Mouse (Mus musculus) myocyte (in vitro differentiated cells): ENCODE measurements at regions not wholly inside any gene's neighbourhood (a gene's known extent, or its start where the extent isn't known, plus 50 kb on each side); places are given as distances from the start of the nearest gene placed in this dataset.
A peak's percentile ranks its signal among the peaks of the same experiment; 100 is the strongest.
"Not testable (repeated sequence)": the region's sequence is repeated elsewhere in the genome, so short reads cannot be mapped to it uniquely, and the experiment has no call there.

Experiments
- H3K27me3 ChIP-seq: one replicate; pipeline ENCODE4 v1.6.1; 2011; ENCODE audit not compliant: control insufficient read depth, insufficient read depth, insufficient read length
- H3K36me3 ChIP-seq: one replicate; pipeline ENCODE4 v1.6.1; 2011; ENCODE audit not compliant: control insufficient read depth, insufficient read depth
- H3K4me2 ChIP-seq: one replicate; pipeline ENCODE4 v1.6.1; 2011; ENCODE audit warnings: low read depth, control low read depth
- H3K4me3 ChIP-seq: one replicate; pipeline ENCODE4 v1.5.1; 2011; ENCODE audit warnings: mild to moderate bottlenecking, control low read depth, moderate library complexity
- H3K79me2 ChIP-seq: one replicate; pipeline ENCODE4 v1.6.1; 2011; ENCODE audit not compliant: control insufficient read depth, insufficient read depth
- H3ac ChIP-seq: one replicate; pipeline ENCODE4 v1.6.1; 2011; ENCODE audit not compliant: control insufficient read depth, insufficient read length
- CEBPB ChIP-seq: IDR thresholded peaks from 2 replicates; pipeline ENCODE4 v1.6.1; 2011; ENCODE audit warnings: mild to moderate bottlenecking, moderate library complexity; ENCODE audit not compliant: poor library complexity, insufficient read depth, severe bottlenecking
- E2F4 ChIP-seq: IDR thresholded peaks from one replicate; pipeline ENCODE4 v1.6.1; 2011; ENCODE audit warnings: mild to moderate bottlenecking, control low read depth, moderate library complexity; ENCODE audit not compliant: insufficient read depth
- MAX ChIP-seq: IDR thresholded peaks from one replicate; pipeline ENCODE4 v1.6.1; 2011; ENCODE audit warnings: low read depth, mild to moderate bottlenecking, control low read depth
- MYOD1 ChIP-seq, 3 experiments: IDR thresholded peaks; one replicate each; pipeline ENCODE4 v1.6.1; 2011; ENCODE audit warnings: control low read depth in 2 of 3, low read depth in 2 of 3, mild to moderate bottlenecking in 2 of 3, moderate library complexity in 1 of 3; ENCODE audit not compliant: insufficient read length in 2 of 3, control insufficient read depth in 1 of 3
- MYOG ChIP-seq, 3 experiments: IDR thresholded peaks; one replicate each; pipeline ENCODE4 v1.6.1; 2011; ENCODE audit warnings: control low read depth in 2 of 3, low read depth in 2 of 3, mild to moderate bottlenecking in 2 of 3; ENCODE audit not compliant: insufficient read length in 2 of 3, control insufficient read depth in 1 of 3, insufficient read depth in 1 of 3
- POLR2A ChIP-seq: IDR thresholded peaks from one replicate; pipeline ENCODE4 v1.6.1; 2011; ENCODE audit warnings: low read depth, mild to moderate bottlenecking, control low read depth, moderate library complexity; ENCODE audit not compliant: insufficient read length
- POLR2AphosphoS2 ChIP-seq: IDR thresholded peaks from one replicate; pipeline ENCODE4 v1.6.1; 2011; ENCODE audit warnings: low read depth, control low read depth; ENCODE audit not compliant: insufficient read length
- REST ChIP-seq: IDR thresholded peaks from one replicate; pipeline ENCODE4 v1.6.1; 2011; ENCODE audit warnings: mild to moderate bottlenecking, control low read depth, moderate library complexity; ENCODE audit not compliant: insufficient read depth, insufficient read length
- SRF ChIP-seq: IDR thresholded peaks from one replicate; pipeline ENCODE4 v1.6.1; 2011; ENCODE audit warnings: low read depth; ENCODE audit not compliant: control insufficient read depth, insufficient read length
- TCF12 ChIP-seq: IDR thresholded peaks from one replicate; pipeline ENCODE4 v1.6.1; 2011; ENCODE audit warnings: mild to moderate bottlenecking, control low read depth; ENCODE audit not compliant: poor library complexity, insufficient read depth, severe bottlenecking
- TCF3 ChIP-seq: IDR thresholded peaks from one replicate; pipeline ENCODE4 v1.6.1; 2011; ENCODE audit warnings: low read depth, control low read depth; ENCODE audit not compliant: insufficient read length
- USF1 ChIP-seq: IDR thresholded peaks from one replicate; pipeline ENCODE4 v1.6.1; 2011; ENCODE audit warnings: low read depth, mild to moderate bottlenecking, control low read depth, moderate library complexity

DNA sequence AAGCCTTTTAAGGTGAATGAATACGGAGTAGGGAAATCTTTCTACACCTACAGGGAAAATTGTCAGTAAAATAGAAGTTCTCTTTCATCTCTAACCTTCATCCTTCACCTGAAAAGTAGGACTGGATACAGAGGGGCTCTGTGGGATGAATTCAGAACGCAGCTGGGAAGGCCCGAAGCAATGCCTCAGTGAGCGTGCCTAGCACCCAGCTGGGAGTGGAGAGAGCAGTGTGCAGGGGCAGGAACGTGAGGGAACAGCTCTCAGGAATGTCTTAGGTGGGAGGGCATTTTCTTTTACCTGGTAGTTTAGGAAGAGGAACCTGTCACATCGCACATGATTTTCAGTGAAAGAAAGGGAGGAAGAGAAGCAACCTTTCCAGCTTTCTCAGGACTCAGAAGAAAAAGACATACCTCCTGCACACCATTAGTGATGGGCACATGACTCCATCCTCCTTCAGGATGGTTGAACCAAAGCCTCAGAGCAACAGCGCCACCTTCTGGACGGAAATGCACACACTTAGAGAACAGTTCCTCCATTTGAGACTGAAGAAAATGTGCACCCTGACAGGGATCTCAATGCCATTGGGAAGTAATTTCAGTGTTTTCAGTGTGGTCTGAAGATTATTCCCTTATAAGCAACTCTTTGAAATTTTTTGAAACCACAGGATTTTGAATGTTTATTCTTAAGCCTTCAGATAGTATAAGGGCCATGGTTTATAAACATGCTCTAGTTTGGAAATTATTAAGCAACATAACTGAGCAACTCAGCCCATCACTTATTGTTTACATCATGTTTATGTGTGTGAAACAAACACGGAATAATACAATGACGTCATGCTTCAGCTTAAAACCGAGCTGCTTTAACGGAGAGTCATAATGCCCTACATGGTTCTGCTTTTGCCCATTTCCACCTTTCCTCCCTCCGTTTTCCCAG lies 68.9 kb downstream of the AI429214 start:
- no peak for TF ChIP-seq MYOG (IDR thresholded peaks at IDR 0.05; ENCODE audit: control insufficient read depth in 1 of 3, insufficient read depth in 1 of 3, insufficient read length in 2 of 3, low read depth in 2 of 3)
- TF ChIP-seq POLR2A = no peak
- TF ChIP-seq USF1 = peak; percentile 73
- TF ChIP-seq TCF12 = no peak

GRCm38 (mm10) chr8:37063764-37064331 lies 70.4 kb downstream of the AI429214 start:
- H3K4me2 ChIP-seq = no peak overlapping the region
- no peak overlapping the region for H3K4me3 ChIP-seq
- no peak overlapping the region for H3ac ChIP-seq
- H3K36me3 ChIP-seq = no peaks in the 10 kb centered on the region
- no peak for TF ChIP-seq SRF
- no peak for TF ChIP-seq CEBPB
- TF ChIP-seq TCF3 = no peak
- TF ChIP-seq TCF12 = no peak
- TF ChIP-seq POLR2AphosphoS2 = no peak
- TF ChIP-seq MYOD1 (IDR thresholded peaks at IDR 0.05; ENCODE audit: control insufficient read depth in 1 of 3, insufficient read length in 2 of 3, low read depth in 2 of 3) = no peak
- no peak for TF ChIP-seq POLR2A
- TF ChIP-seq USF1 = no peak
- H3K27me3 ChIP-seq = no peaks in the 10 kb centered on the region
- H3K79me2 ChIP-seq = no peaks in the 10 kb centered on the region

More for the DNA sequence above, 68.9 kb downstream of the AI429214 start:
- Histone ChIP-seq H3K4me2 (no peak overlapping the region), H3K36me3 (no peaks in the 10 kb centered on the region), H3K27me3 (no peaks in the 10 kb centered on the region), H3ac (no peak overlapping the region), H3K4me3 (no peak overlapping the region), H3K79me2 (no peaks in the 10 kb centered on the region)

- H3K27me3 ChIP-seq = no peaks in the 10 kb centered on the region
- no peak for TF ChIP-seq CEBPB
- no peak for TF ChIP-seq REST
- TF ChIP-seq TCF12 = no peak
- no peak for TF ChIP-seq POLR2A
- TF ChIP-seq USF1 = no peak
- no peak for TF ChIP-seq TCF3
- TF ChIP-seq SRF = no peak
- no peak for TF ChIP-seq MYOD1 (IDR thresholded peaks at IDR 0.05; ENCODE audit: control insufficient read depth in 1 of 3, insufficient read length in 2 of 3, low read depth in 2 of 3)
- TF ChIP-seq MAX = no peak
- TF ChIP-seq POLR2AphosphoS2 = no peak
- TF ChIP-seq MYOG (IDR thresholded peaks at IDR 0.05; ENCODE audit: control insufficient read depth in 1 of 3, insufficient read depth in 1 of 3, insufficient read length in 2 of 3, low read depth in 2 of 3) = no peak
- TF ChIP-seq E2F4 = no peak
- no peak overlapping the region for H3ac ChIP-seq
- H3K36me3 ChIP-seq = no peaks in the 10 kb centered on the region
- H3K4me3 ChIP-seq = no peak overlapping the region
- no peaks in the 10 kb centered on the region for H3K79me2 ChIP-seq
- H3K4me2 ChIP-seq = no peak overlapping the region
These were observed 79.5 kb downstream of the AI429214 start for GRCm38 (mm10) chr8:37072905-37073304.

- TF ChIP-seq E2F4 = no peak
- TF ChIP-seq TCF3 = no peak
- TF ChIP-seq USF1 = no peak
- no peak for TF ChIP-seq MAX
- TF ChIP-seq MYOD1 (IDR thresholded peaks at IDR 0.05; ENCODE audit: control insufficient read depth in 1 of 3, insufficient read length in 2 of 3, low read depth in 2 of 3) = no peak
- no peak for TF ChIP-seq POLR2AphosphoS2
- TF ChIP-seq CEBPB = no peak
- TF ChIP-seq POLR2A = no peak
- no peak for TF ChIP-seq REST
- no peak for TF ChIP-seq TCF12
These were observed 106.3 kb downstream of the AI429214 start for GRCm38 (mm10) chr8:37099727-37100126.

DNA sequence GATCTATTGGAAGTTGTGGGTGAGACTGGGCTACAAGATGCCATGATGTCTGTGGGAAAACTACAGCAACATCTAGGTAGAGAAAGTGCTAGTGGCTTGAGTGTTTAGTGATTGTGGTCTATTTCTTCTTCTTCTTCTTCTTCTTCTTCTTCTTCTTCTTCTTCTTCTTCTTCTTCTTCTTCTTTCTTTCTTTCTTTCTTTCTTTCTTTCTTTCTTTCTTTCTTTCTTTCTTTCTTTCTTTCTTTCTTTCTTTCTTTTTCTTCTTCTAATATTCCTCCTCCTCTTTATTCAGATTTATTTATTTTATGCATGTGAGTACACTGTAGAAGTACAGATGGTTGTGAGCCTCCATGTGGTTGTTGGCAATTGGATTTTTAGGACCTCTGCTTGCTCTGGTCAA lies 119.0 kb downstream of the AI429214 start:
- not testable (repeated sequence) for H3K79me2 ChIP-seq, H3K36me3 ChIP-seq, H3ac ChIP-seq, H3K4me2 ChIP-seq, H3K27me3 ChIP-seq, H3K4me3 ChIP-seq

More at GRCm38 (mm10) chr8:37099727-37100126, 106.3 kb downstream of the AI429214 start:
- no peak overlapping the region for H3K4me3 ChIP-seq
- H3K36me3 ChIP-seq = no peaks in the 10 kb centered on the region
- no peaks in the 10 kb centered on the region for H3K79me2 ChIP-seq
- no peaks in the 10 kb centered on the region for H3K27me3 ChIP-seq
- no peak overlapping the region for H3ac ChIP-seq
- no peak overlapping the region for H3K4me2 ChIP-seq
